Mouse (Mus musculus) bone marrow, adult 2 months (tissue): ENCODE results near the gene Tspan15.

Experiments used
- CTCF ChIP-seq: fragments of 200-500 bp; IDR thresholded peaks from 2 replicates; pipeline ENCODE4 v1.5.1; 2011; ENCODE audit warnings: low read length, control low read depth; ENCODE audit not compliant: control insufficient read depth, insufficient read depth
- POLR2A ChIP-seq: fragments of 200-500 bp; IDR thresholded peaks from 2 replicates; pipeline ENCODE4 v1.6.1; 2011; ENCODE audit warnings: low read depth, mild to moderate bottlenecking, control low read depth, low read length, borderline replicate concordance; ENCODE audit not compliant: control insufficient read depth

DNA sequence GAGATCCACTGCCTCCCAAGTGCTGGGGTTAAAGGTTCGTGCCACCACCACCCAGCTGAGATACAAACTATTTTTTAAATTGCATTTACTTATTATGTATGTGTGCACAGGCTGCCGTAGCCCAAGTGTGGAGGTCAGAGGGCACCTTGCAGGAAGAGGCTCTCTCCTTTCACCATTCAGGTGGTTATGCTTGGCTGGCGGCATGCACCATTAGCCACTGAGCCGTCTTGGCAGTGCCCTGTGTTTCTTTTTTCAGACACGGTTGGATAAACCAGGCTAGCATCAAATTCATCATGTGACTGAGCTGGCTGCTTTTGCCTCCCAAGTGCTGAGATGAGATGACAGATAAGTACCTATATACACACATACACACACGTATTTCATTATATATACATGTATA is 8.2 kb upstream of the Tspan15 start:
- TF ChIP-seq CTCF (no peak), POLR2A (no peak)
